19 mouse cellular contexts compared by ENCODE assay signal in genomic region chr11:19265672-19265972, GRCm38 (mm10).
A peak's percentile ranks its signal among the peaks of the same experiment; 100 is the strongest.
DNase-seq lines count a peak whose midpoint lies in the region; ATAC-seq and TF ChIP-seq lines count a peak whose summit lies in the region.
"Had no signal": no experiment of that assay in that cellular context is flagged by ENCODE, and none has a peak within 500 bp of the region (broad histone marks: within the 10 kb centered on the region; RNA-seq: fewer than 3 reads in every experiment).

No protein-coding gene starts in this region.

- dilution Hi-C loops in CH12.LX (cut with MboI; ENCODE audit: extremely low pct_ligation_motif_present, extremely low pct_unique_long_range_greater_than_20kb, low sequenced_read_pairs) = no loop called here

- in situ Hi-C loops in CH12.LX (cut with MboI; ENCODE audit: low pct_ligation_motif_present, low pct_unique_long_range_greater_than_20kb, low sequenced_read_pairs) = no loop called here

- TF ChIP-seq POLR2A in limb, embryonic 14.5 days (IDR thresholded peaks at IDR 0.05; ENCODE audit: borderline replicate concordance, extremely low read depth, insufficient read depth, insufficient read length) = no peak
- no peak for TF ChIP-seq POLR2A in CH12.LX (IDR thresholded peaks at IDR 0.05; ENCODE audit: low read depth, low read length)

- no peak overlapping the region for H3K4me2 ChIP-seq in limb, embryonic 14.5 days (replicated peaks; ENCODE audit: low read depth, low read length, severe bottlenecking)
- H3K4me2 ChIP-seq in CH12.LX (ENCODE audit: insufficient read depth, low read depth, poor library complexity, severe bottlenecking) = peak overlapping the region; percentile 40; the same call in 1 of the 2 replicates
- peak overlapping the region; percentile 10; the same call in 1 of the 2 replicates for H3K4me2 ChIP-seq in embryonic facial prominence, embryonic 14.5 days (ENCODE audit: low read depth, low read length)
- no peak overlapping the region for H3K4me2 ChIP-seq in neural tube, embryonic 15.5 days
- H3K4me2 ChIP-seq: embryonic facial prominence, embryonic 13.5 days had no signal

- peaks cover 8% of the 10 kb centered on the region for H3K4me1 ChIP-seq in limb, embryonic 14.5 days (ENCODE audit: control insufficient read depth, insufficient read depth, low read length)
- peaks cover 43% of the 10 kb centered on the region for H3K4me1 ChIP-seq in limb, embryonic 10.5 days
- H3K4me1 ChIP-seq in CH12.LX (ENCODE audit: control insufficient read depth in 1 of 2, insufficient read depth in 2 of 2) = peaks cover 0 to 7% of the 10 kb centered on the region in 2 experiments; a peak in 1 of 4 replicates
- H3K4me1 ChIP-seq in embryonic facial prominence, embryonic 14.5 days (ENCODE audit: control insufficient read depth, insufficient read depth, low read length) = peaks cover 4% of the 10 kb centered on the region; the same call in 1 of the 2 replicates
- peaks cover 5% of the 10 kb centered on the region for H3K4me1 ChIP-seq in neural tube, embryonic 15.5 days
- H3K4me1 ChIP-seq: forebrain, embryonic 10.5 days; heart, embryonic 10.5 days had no signal

- H3K79me2 ChIP-seq in CH12.LX (replicated peaks; ENCODE audit: control insufficient read depth, extremely low read depth, insufficient read depth, poor library complexity, severe bottlenecking) = no peaks in the 10 kb centered on the region

- H3K4me3 ChIP-seq in limb, embryonic 14.5 days (replicated peaks; ENCODE audit: low read length) = no peak overlapping the region
- no peak overlapping the region for H3K4me3 ChIP-seq in limb, embryonic 10.5 days
- no peak overlapping the region for H3K4me3 ChIP-seq in CH12.LX (replicated peaks in 1 of 3; ENCODE audit: low read depth in 2 of 3, low read length in 2 of 3, poor library complexity in 1 of 3)
- no peak overlapping the region for H3K4me3 ChIP-seq in embryonic facial prominence, embryonic 14.5 days (ENCODE audit: low read depth, low read length)
- H3K4me3 ChIP-seq in neural tube, embryonic 15.5 days (replicated peaks) = no peak overlapping the region
- H3K4me3 ChIP-seq: embryonic facial prominence, embryonic 13.5 days; forebrain, embryonic 10.5 days; heart, embryonic 10.5 days had no signal

- ATAC-seq in limb, embryonic 14.5 days (ENCODE audit: low FRiP score, low read depth) = no peak
- ATAC-seq in embryonic facial prominence, embryonic 14.5 days (ENCODE audit: low read depth) = no peak; the same call in 1 of the 2 replicates
- peak; percentile 11; the same call in 1 of the 2 replicates for ATAC-seq in neural tube, embryonic 15.5 days (ENCODE audit: low FRiP score)
- ATAC-seq: CD4-positive, CD25-positive, alpha-beta regulatory T cell, adult 4 months had no signal

- TF ChIP-seq RAD21 in CH12.LX (IDR thresholded peaks at IDR 0.05; ENCODE audit: low read depth, low read length) = no peak

- TF ChIP-seq EP300 in CH12.LX (IDR thresholded peaks at IDR 0.05; ENCODE audit: low read length) = no peak

- no peaks in the 10 kb centered on the region for H3K27me3 ChIP-seq in limb, embryonic 14.5 days (ENCODE audit: control insufficient read depth, insufficient read depth, low read length)
- 0 out of 2 replicates have a peak, but pooled peaks cover 2% of the 10 kb centered on the region for H3K27me3 ChIP-seq in limb, embryonic 10.5 days (ENCODE audit: low read depth, poor library complexity, severe bottlenecking)
- no peaks in the 10 kb centered on the region for H3K27me3 ChIP-seq in CH12.LX (replicated peaks)
- no peaks in the 10 kb centered on the region for H3K27me3 ChIP-seq in embryonic facial prominence, embryonic 14.5 days (replicated peaks; ENCODE audit: control insufficient read depth, insufficient read depth, low read length)
- no peaks in the 10 kb centered on the region for H3K27me3 ChIP-seq in neural tube, embryonic 15.5 days (replicated peaks)
- H3K27me3 ChIP-seq: embryonic facial prominence, embryonic 13.5 days had no signal

- no peak overlapping the region for H3K9ac ChIP-seq in limb, embryonic 14.5 days (ENCODE audit: low read depth, low read length, severe bottlenecking)
- no peak overlapping the region for H3K9ac ChIP-seq in CH12.LX (ENCODE audit: insufficient read depth, low read depth)
- no peak overlapping the region for H3K9ac ChIP-seq in embryonic facial prominence, embryonic 14.5 days (ENCODE audit: low read depth, low read length)
- no peak overlapping the region for H3K9ac ChIP-seq in neural tube, embryonic 15.5 days (replicated peaks)
- H3K9ac ChIP-seq: embryonic facial prominence, embryonic 13.5 days had no signal

- DNase-seq in limb, embryonic 14.5 days (ENCODE audit: low spot score) = peak; percentile 16
- DNase-seq in limb, embryonic 10.5 days (ENCODE audit: low spot score) = no peak
- no peak for DNase-seq in CH12.LX (ENCODE audit: extremely low read depth)
- DNase-seq in embryonic facial prominence, embryonic 14.5 days (ENCODE audit: low spot score) = peak; percentile 45
- DNase-seq in ovary, postnatal 14 days (ENCODE audit: low spot score) = no peak
- DNase-seq: adrenal gland, postnatal 10 days; cerebellum, adult 11 months; cerebellum, adult 8-10 months; cerebellum, postnatal 14 days; embryo, embryonic 11 days; gastrocnemius, postnatal 36 days; heart, adult 18-20 months; heart, postnatal 10 days had no signal

- no peaks in the 10 kb centered on the region for H3K36me3 ChIP-seq in limb, embryonic 14.5 days (ENCODE audit: control insufficient read depth, insufficient read depth, low read length)
- no peaks in the 10 kb centered on the region for H3K36me3 ChIP-seq in limb, embryonic 10.5 days
- H3K36me3 ChIP-seq in CH12.LX (replicated peaks in 1 of 2; ENCODE audit: control insufficient read depth in 1 of 2, insufficient read depth in 1 of 2, low read length in 1 of 2) = no peaks in the 10 kb centered on the region
- H3K36me3 ChIP-seq in embryonic facial prominence, embryonic 14.5 days (ENCODE audit: control insufficient read depth, insufficient read depth, low read length) = no peaks in the 10 kb centered on the region
- H3K36me3 ChIP-seq in neural tube, embryonic 15.5 days = no peaks in the 10 kb centered on the region
- H3K36me3 ChIP-seq: embryonic facial prominence, embryonic 13.5 days; forebrain, embryonic 10.5 days; heart, embryonic 10.5 days had no signal

- H3K27ac ChIP-seq in limb, embryonic 14.5 days (replicated peaks; ENCODE audit: low read depth, low read length) = no peak overlapping the region
- no peak overlapping the region for H3K27ac ChIP-seq in limb, embryonic 10.5 days
- no peak overlapping the region for H3K27ac ChIP-seq in CH12.LX (ENCODE audit: insufficient read depth, low read depth)
- H3K27ac ChIP-seq in embryonic facial prominence, embryonic 14.5 days (replicated peaks; ENCODE audit: low read depth, low read length) = no peak overlapping the region
- no peak overlapping the region for H3K27ac ChIP-seq in neural tube, embryonic 15.5 days (replicated peaks)
- H3K27ac ChIP-seq: embryonic facial prominence, embryonic 13.5 days; forebrain, embryonic 10.5 days; heart, embryonic 10.5 days; hindbrain, postnatal 0 days had no signal

- no peaks in the 10 kb centered on the region for H3K9me3 ChIP-seq in limb, embryonic 14.5 days (ENCODE audit: control insufficient read depth, low read length)
- no peaks in the 10 kb centered on the region for H3K9me3 ChIP-seq in limb, embryonic 10.5 days (replicated peaks)
- no peaks in the 10 kb centered on the region for H3K9me3 ChIP-seq in CH12.LX (replicated peaks; ENCODE audit: low read length)
- no peaks in the 10 kb centered on the region for H3K9me3 ChIP-seq in embryonic facial prominence, embryonic 14.5 days (ENCODE audit: control insufficient read depth, low read length)
- H3K9me3 ChIP-seq in neural tube, embryonic 15.5 days (replicated peaks) = no peaks in the 10 kb centered on the region
- H3K9me3 ChIP-seq: embryonic facial prominence, embryonic 13.5 days; forebrain, embryonic 10.5 days; heart, embryonic 10.5 days had no signal

- WGBS in limb, embryonic 14.5 days = 22% methylated on average over 3 of the region's 3 CpGs
- WGBS in limb, embryonic 10.5 days = 28% methylated on average over 3 of the region's 3 CpGs
- WGBS in embryonic facial prominence, embryonic 14.5 days = 23% methylated on average over 3 of the region's 3 CpGs
- WGBS in neural tube, embryonic 15.5 days = 49% methylated on average over 3 of the region's 3 CpGs

- TF ChIP-seq CTCF in CH12.LX (conservative IDR thresholded peaks at IDR 0.05 in 1 of 2, IDR thresholded peaks at IDR 0.05 in 1 of 2; ENCODE audit: low read depth in 2 of 2, low read length in 2 of 2) = no peak

TF ChIP-seq in CH12.LX, 34 proteins besides CTCF, POLR2A, EP300 and RAD21:
- TF ChIP-seq BHLHE40 (IDR thresholded peaks at IDR 0.05; ENCODE audit: low read depth, low read length) (0 out of 2 replicates have a peak, but pooled peaks have one; percentile 15), MXI1 (IDR thresholded peaks at IDR 0.05; ENCODE audit: low read depth, low read length) (no peak)

Comparison
In these comparisons a context has a peak if more than half of its experiments do, and no peak if none do; other contexts are left out.
1. DNase-seq: peak in limb, embryonic 14.5 days (single experiment) and embryonic facial prominence, embryonic 14.5 days (single experiment); none in limb, embryonic 10.5 days (single experiment), CH12.LX (single experiment) and ovary, postnatal 14 days (single experiment).
2. H3K4me2 ChIP-seq: peak in CH12.LX (single experiment) and embryonic facial prominence, embryonic 14.5 days (single experiment); none in limb, embryonic 14.5 days (single experiment) and neural tube, embryonic 15.5 days (single experiment).